Mouse (Mus musculus): Measurements from ENCODE around the gene 1700001C19Rik.

DNA sequence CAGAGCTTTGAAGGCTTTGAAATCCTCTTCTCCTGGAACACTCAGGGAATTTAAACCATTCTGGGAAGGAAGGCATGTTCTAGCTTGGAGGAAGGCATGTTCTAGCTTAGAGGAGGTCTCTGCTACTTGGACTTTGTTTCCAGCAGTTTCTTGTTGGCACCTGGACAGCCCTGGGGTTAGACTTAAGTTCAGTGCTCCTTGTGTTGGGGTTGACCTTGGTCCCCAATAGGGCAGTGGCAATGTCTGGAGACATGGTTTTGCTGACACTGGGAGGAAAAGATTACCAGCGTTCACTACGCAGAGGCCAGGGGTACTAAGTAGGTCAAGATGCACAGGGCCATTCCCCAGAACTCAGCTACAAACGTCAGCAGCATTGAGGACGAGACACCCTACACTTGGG lies 38.0 kb upstream of the 1700001C19Rik start:
- TF ChIP-seq CTCF (conservative IDR thresholded peaks at IDR 0.05; ENCODE audit: low read length) (no peak), POU5F1 (IDR thresholded peaks at IDR 0.05; ENCODE audit: borderline replicate concordance, low read length) (no peak)

Data from E14TG2a.4 (cell line).